Mouse (Mus musculus): ENCODE data around the gene Rps21. TPM values are rescaled to one million over a fixed set of nuclear protein-coding genes. Genes with fewer than 3 reads are reported as not detected.

Gene Rps21
- polyA plus RNA-seq, 1 experiment from 2014 or later: 435 TPM

DNA sequence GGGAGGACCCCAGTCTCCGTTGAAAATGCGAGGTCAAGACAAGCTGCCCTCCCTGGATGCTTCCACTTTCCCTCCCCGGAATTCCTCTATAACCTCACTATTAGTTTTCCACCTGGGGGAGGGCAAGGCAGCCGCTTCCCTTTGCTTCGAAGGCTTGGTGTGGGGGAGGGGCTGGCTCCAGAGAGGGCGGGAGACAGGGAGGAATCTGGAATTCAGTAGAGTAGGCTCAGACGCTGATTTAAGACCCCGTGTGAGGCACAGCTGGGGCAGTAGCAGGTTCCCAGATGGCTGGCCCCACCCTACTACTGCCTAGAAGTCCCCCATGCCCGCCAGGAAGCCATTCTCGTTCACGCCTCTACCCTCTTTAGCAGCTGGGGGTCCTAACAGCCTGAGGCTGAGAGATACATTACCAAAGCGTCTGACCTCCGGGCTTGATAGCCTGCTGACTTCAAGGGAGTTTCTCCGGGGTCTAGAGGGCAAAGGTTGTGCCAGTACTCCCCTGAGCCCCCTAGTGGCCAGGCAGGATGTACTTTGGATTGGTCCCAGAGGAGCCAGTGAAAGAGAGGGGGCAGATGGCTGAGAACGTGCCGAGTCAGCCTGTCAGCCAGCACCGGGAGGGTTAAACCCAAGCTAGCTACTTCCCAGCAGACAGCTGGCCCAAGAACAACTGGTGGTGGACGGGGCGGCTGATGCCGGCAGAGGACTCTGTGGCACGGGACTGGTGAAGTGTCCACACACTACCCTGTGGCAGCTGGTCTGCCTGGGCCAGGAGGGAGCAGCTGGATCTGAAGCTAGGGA, 29.7 kb upstream of the Rps21 start:
- ATAC-seq (ENCODE audit: low FRiP score, low TSS enrichment): peak; percentile 37
- Histone ChIP-seq H3K4me3 (ENCODE audit: low read length) (peak overlapping the region; percentile 13), H3K4me1 (ENCODE audit: insufficient read depth, low read length) (peaks cover 50% of the 10 kb centered on the region), H3K27ac (ENCODE audit: low read length) (peak overlapping the region; percentile 69), H3K27me3 (ENCODE audit: insufficient read depth, low read length) (peaks cover 12% of the 10 kb centered on the region; the same call in 1 of the 2 replicates), H3K4me2 (replicated peaks; ENCODE audit: low read depth, low read length) (peak overlapping the region; percentile 49), H3K9ac (replicated peaks; ENCODE audit: low read length) (peak overlapping the region; percentile 27), H3K36me3 (ENCODE audit: insufficient read depth, low read length) (no peaks in the 10 kb centered on the region), H3K9me3 (ENCODE audit: low read length) (no peaks in the 10 kb centered on the region)
- 3% methylated on average over 21 of the region's 21 CpGs for WGBS

DNA sequence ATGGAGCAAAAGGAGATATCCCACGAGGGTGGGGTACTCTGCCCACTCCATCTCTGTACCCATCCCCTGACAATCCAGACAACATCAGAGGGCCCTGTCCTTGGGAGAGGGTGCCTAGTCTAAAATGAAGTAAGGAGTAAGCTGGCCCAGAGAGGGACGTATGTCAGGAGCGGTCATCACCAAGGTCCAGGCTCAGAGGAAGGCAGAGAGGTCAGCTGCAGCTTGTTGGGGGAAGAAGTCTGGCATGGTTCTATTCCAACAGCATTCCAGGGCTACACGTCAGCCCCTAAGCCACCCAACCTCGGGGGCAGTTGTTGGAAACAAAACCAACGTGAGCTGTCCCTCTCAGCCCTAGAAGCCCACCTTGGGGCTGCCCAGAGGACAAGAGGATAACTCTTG, 29.1 kb upstream of the Rps21 start:
- 52% methylated on average over 6 of the region's 6 CpGs for WGBS
- H3K9ac ChIP-seq (replicated peaks; ENCODE audit: low read length): peak overlapping the region; percentile 27; the same call in 1 of the 2 replicates
- peaks cover 12% of the 10 kb centered on the region; the same call in 1 of the 2 replicates for H3K27me3 ChIP-seq (ENCODE audit: insufficient read depth, low read length)
- peak overlapping the region; percentile 43 for H3K27ac ChIP-seq (ENCODE audit: low read length)
- no peak for ATAC-seq (ENCODE audit: low FRiP score, low TSS enrichment)
- H3K9me3 ChIP-seq (ENCODE audit: low read length): no peaks in the 10 kb centered on the region
- no peak overlapping the region for H3K4me3 ChIP-seq (ENCODE audit: low read length)
- peak overlapping the region; percentile 49; the same call in 1 of the 2 replicates for H3K4me2 ChIP-seq (replicated peaks; ENCODE audit: low read depth, low read length)
- H3K4me1 ChIP-seq (ENCODE audit: insufficient read depth, low read length): peaks cover 44% of the 10 kb centered on the region
- H3K36me3 ChIP-seq (ENCODE audit: insufficient read depth, low read length): no peaks in the 10 kb centered on the region

DNA sequence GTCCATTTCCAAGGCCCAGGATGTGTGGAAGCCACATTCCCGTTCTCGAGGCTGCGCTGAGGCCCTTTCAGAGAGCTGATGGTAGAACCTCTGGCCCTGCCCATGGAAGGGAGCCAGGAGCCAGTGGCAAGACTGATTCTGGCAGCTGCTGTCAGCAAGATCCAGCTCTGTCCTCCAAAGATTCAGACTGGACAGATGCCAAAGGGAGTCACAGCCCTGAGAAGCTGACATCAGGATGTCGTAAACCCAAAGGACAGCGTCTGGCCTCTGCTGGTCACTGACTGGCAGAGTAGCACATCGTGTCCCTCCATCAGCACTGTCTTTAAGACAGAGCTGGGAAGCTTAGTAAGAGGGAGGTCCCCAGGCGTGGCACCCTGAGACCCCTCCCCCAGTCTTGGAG, 28.6 kb upstream of the Rps21 start:
- WGBS: 39% methylated on average over 7 of the region's 7 CpGs
- H3K4me1 ChIP-seq (ENCODE audit: insufficient read depth, low read length): peaks cover 42% of the 10 kb centered on the region
- peak overlapping the region; percentile 43; the same call in 1 of the 2 replicates for H3K27ac ChIP-seq (ENCODE audit: low read length)
- H3K36me3 ChIP-seq (ENCODE audit: insufficient read depth, low read length): no peaks in the 10 kb centered on the region
- no peak overlapping the region for H3K4me3 ChIP-seq (ENCODE audit: low read length)
- no peak for ATAC-seq (ENCODE audit: low FRiP score, low TSS enrichment)
- H3K27me3 ChIP-seq (ENCODE audit: insufficient read depth, low read length): peaks cover 10% of the 10 kb centered on the region; the same call in 1 of the 2 replicates
- H3K9ac ChIP-seq (replicated peaks; ENCODE audit: low read length): no peak overlapping the region
- H3K9me3 ChIP-seq (ENCODE audit: low read length): no peaks in the 10 kb centered on the region
- H3K4me2 ChIP-seq (replicated peaks; ENCODE audit: low read depth, low read length): no peak overlapping the region

DNA sequence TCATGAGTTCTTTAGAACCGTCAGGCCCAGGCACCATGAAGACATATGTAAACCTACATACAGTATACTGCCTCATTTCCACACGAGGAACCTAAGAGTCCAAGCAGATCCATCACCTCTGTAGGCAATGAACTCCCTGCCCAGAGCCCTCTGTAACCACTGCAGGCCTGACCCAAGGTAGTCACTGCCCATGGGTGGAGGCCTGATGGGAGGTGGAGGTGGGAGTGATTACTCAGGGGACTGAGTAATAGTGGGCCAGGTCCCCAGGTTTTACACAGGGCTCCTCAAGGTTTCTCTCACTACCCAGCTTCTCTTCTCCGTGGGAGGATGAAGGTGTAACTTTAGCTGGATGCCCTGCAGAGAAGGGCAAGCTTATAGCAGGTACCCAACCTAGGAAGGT, 28.0 kb upstream of the Rps21 start:
- H3K27me3 ChIP-seq (ENCODE audit: insufficient read depth, low read length): peaks cover 7% of the 10 kb centered on the region; the same call in 1 of the 2 replicates
- peaks cover 40% of the 10 kb centered on the region for H3K4me1 ChIP-seq (ENCODE audit: insufficient read depth, low read length)
- H3K27ac ChIP-seq (ENCODE audit: low read length): no peak overlapping the region
- no peak for ATAC-seq (ENCODE audit: low FRiP score, low TSS enrichment)
- H3K9ac ChIP-seq (replicated peaks; ENCODE audit: low read length): no peak overlapping the region
- H3K9me3 ChIP-seq (ENCODE audit: low read length): no peaks in the 10 kb centered on the region
- H3K4me3 ChIP-seq (ENCODE audit: low read length): no peak overlapping the region
- no peaks in the 10 kb centered on the region for H3K36me3 ChIP-seq (ENCODE audit: insufficient read depth, low read length)
- no peak overlapping the region for H3K4me2 ChIP-seq (replicated peaks; ENCODE audit: low read depth, low read length)
- 67% methylated on average over 3 of the region's 3 CpGs for WGBS

DNA sequence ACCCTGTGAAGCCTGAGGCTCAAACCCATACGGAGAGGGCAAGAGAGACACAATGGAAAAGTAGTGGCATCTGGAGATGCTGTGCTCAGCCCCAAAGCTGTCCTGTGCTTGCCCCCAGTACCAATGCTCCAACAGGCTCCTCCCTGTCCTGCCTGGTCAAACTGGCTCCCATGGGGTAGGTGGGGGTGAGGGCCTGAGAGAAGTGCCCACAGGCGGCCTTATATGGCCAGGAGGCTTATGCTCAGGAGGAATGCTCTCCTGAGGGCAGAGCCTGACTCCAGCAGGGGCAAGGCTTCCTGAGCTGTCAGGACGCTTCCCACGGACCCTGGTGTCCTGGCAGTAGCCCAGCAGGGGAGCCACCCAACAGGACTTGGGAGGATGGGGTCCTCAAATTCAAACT, 26.7 kb upstream of the Rps21 start:
- Histone ChIP-seq H3K27me3 (ENCODE audit: insufficient read depth, low read length) (no peaks in the 10 kb centered on the region; the same call in 1 of the 2 replicates), H3K36me3 (ENCODE audit: insufficient read depth, low read length) (no peaks in the 10 kb centered on the region), H3K27ac (ENCODE audit: low read length) (no peak overlapping the region), H3K4me1 (ENCODE audit: insufficient read depth, low read length) (peaks cover 51% of the 10 kb centered on the region), H3K4me3 (ENCODE audit: low read length) (no peak overlapping the region), H3K9me3 (ENCODE audit: low read length) (no peaks in the 10 kb centered on the region), H3K4me2 (replicated peaks; ENCODE audit: low read depth, low read length) (no peak overlapping the region), H3K9ac (replicated peaks; ENCODE audit: low read length) (0 out of 2 replicates have a peak overlapping the region, but pooled peaks have one; percentile 13)
- WGBS: 57% methylated on average over 4 of the region's 4 CpGs
- no peak for ATAC-seq (ENCODE audit: low FRiP score, low TSS enrichment)

DNA sequence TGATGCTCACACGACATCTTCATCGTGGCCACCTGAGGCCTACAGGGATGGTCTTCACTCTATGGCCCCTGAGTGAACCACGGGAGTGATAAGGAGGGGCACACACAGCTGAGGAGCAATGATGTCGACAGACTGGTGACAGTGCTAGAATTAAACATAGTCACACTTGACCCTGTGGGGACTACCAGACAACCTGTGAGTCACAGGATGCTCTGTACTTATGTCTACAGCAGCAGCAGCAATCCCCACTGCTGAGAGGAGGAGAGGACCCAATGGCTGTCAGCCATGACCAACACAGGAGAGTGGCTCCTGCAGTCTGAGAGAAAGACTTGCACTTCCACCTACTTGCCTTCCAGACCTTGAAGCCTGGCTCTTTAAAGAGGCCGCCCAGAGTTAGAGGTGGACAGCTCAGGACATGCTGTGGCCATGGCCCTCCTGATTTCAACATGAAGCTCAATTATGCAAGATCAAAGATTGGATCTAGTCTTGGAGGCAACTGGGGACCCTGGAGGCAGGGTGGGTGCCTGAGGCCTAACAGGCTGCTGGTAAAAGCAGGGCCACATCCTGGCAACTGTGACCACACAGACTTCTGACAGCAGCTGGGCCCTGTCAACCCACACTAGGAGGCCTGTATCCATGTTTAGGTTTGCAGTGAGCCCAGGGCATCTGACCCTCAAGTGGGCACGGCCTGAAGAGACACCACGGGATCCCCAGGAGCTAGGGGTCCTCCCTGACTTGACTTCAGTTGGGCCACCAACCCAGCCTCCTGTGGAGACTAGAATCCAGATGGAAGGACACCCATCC, 23.9 kb upstream of the Rps21 start:
- Histone ChIP-seq H3K4me1 (ENCODE audit: insufficient read depth, low read length) (peaks cover 30% of the 10 kb centered on the region), H3K36me3 (ENCODE audit: insufficient read depth, low read length) (no peaks in the 10 kb centered on the region), H3K27me3 (ENCODE audit: insufficient read depth, low read length) (no peaks in the 10 kb centered on the region), H3K4me3 (ENCODE audit: low read length) (no peak overlapping the region), H3K9ac (replicated peaks; ENCODE audit: low read length) (no peak overlapping the region), H3K4me2 (replicated peaks; ENCODE audit: low read depth, low read length) (no peak overlapping the region), H3K27ac (ENCODE audit: low read length) (peak overlapping the region; percentile 27; the same call in 1 of the 2 replicates), H3K9me3 (ENCODE audit: low read length) (no peaks in the 10 kb centered on the region)
- WGBS: 75% methylated on average over 7 of the region's 7 CpGs
- ATAC-seq (ENCODE audit: low FRiP score, low TSS enrichment): no peak

DNA sequence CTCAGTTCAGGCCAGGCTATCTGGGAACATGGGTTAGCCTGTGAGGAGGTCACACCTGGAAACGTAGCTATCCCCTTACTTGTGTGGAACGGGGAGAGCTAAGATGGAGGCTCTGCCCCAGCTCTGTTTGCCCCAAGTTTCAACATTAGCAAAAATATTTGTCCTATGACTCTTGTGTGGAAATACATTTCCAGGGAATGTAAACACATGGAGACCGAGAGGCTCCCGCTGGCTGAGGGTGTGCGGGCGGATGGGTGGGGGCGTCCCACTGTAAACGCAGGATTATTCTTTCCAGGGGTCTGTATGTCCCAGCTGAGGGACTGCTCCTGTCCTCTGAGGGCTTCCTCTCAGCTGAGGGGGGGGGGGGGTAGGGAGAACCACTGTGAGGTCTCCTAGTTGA, 22.8 kb upstream of the Rps21 start:
- no peak overlapping the region for H3K4me3 ChIP-seq (ENCODE audit: low read length)
- no peak for ATAC-seq (ENCODE audit: low FRiP score, low TSS enrichment)
- WGBS: 78% methylated on average over 8 of the region's 8 CpGs
- H3K9ac ChIP-seq (replicated peaks; ENCODE audit: low read length): peak overlapping the region; percentile 19; the same call in 1 of the 2 replicates
- H3K36me3 ChIP-seq (ENCODE audit: insufficient read depth, low read length): no peaks in the 10 kb centered on the region
- H3K4me2 ChIP-seq (replicated peaks; ENCODE audit: low read depth, low read length): no peak overlapping the region
- H3K27me3 ChIP-seq (ENCODE audit: insufficient read depth, low read length): no peaks in the 10 kb centered on the region
- peak overlapping the region; percentile 92 for H3K27ac ChIP-seq (ENCODE audit: low read length)
- H3K4me1 ChIP-seq (ENCODE audit: insufficient read depth, low read length): peaks cover 24% of the 10 kb centered on the region
- H3K9me3 ChIP-seq (ENCODE audit: low read length): no peaks in the 10 kb centered on the region

DNA sequence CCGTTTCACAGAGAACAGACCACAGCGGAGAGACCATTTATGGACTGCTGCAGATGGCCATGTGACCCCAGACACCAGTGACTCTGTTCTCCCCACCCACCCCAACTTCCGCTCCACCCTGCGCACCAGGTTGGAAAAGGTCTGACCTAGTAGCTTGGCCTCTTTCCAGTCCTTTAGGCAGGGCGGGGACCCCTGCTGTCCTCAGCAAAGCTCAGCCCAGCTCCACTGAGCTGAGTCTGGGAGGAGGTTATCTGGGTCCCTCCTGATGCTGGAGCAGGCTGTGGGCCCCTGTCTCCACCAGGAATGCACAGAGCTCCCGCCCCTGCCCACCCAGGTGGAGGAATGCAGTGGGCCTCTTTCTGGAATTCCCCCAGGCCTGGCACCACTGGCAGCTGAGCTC, 22.2 kb upstream of the Rps21 start:
- 50% methylated on average over 6 of the region's 6 CpGs for WGBS
- Histone ChIP-seq H3K4me1 (ENCODE audit: insufficient read depth, low read length) (peaks cover 24% of the 10 kb centered on the region), H3K4me3 (ENCODE audit: low read length) (no peak overlapping the region), H3K27me3 (ENCODE audit: insufficient read depth, low read length) (no peaks in the 10 kb centered on the region), H3K9ac (replicated peaks; ENCODE audit: low read length) (peak overlapping the region; percentile 19), H3K9me3 (ENCODE audit: low read length) (no peaks in the 10 kb centered on the region), H3K27ac (ENCODE audit: low read length) (peak overlapping the region; percentile 92), H3K4me2 (replicated peaks; ENCODE audit: low read depth, low read length) (no peak overlapping the region; the same call in 1 of the 2 replicates), H3K36me3 (ENCODE audit: insufficient read depth, low read length) (no peaks in the 10 kb centered on the region)
- ATAC-seq (ENCODE audit: low FRiP score, low TSS enrichment): peak; percentile 85

DNA sequence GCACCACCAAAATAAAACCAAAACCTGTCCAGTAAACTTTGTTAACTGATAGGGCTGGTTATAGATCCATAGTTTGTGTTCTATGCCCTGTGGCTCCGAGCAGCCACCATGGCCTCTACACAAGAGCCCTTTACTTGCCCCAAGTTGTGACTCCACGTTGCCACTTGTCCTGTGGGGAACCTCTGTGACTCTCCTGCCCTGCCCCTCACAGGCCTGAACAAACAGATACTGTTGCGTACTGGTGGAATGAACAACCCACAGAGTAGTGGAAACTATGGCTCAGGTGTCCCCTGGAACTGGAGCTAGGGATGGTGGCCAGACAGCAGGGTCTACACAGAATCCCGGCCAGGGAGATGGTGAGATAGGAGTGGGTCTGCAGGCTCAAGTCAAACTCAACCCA, 21.4 kb upstream of the Rps21 start:
- no peaks in the 10 kb centered on the region for H3K27me3 ChIP-seq (ENCODE audit: insufficient read depth, low read length)
- no peak overlapping the region for H3K4me2 ChIP-seq (replicated peaks; ENCODE audit: low read depth, low read length)
- H3K9ac ChIP-seq (replicated peaks; ENCODE audit: low read length): no peak overlapping the region
- ATAC-seq (ENCODE audit: low FRiP score, low TSS enrichment): no peak
- WGBS: 80% methylated on average over 4 of the region's 4 CpGs
- no peak overlapping the region for H3K4me3 ChIP-seq (ENCODE audit: low read length)
- no peaks in the 10 kb centered on the region for H3K36me3 ChIP-seq (ENCODE audit: insufficient read depth, low read length)
- H3K9me3 ChIP-seq (ENCODE audit: low read length): no peaks in the 10 kb centered on the region
- peaks cover 24% of the 10 kb centered on the region for H3K4me1 ChIP-seq (ENCODE audit: insufficient read depth, low read length)
- peak overlapping the region; percentile 92 for H3K27ac ChIP-seq (ENCODE audit: low read length)
